Mouse (Mus musculus) liver (tissue): ENCODE data around the gene Retsat.
A peak's percentile ranks its signal among the peaks of the same experiment; 100 is the strongest.

Experiments used
- DNase-seq: peaks from one replicate; pipeline ENCODE4 v3.0.0-alpha.2; 2020; ENCODE audit warnings: mixed read lengths

Retsat gene

GRCm38 (mm10) chr6:72597956-72598753 lies at the start of gene Retsat, which contains the start of gene Elmod3:
Retsat (plus strand) TSS chr6:72598475.
Elmod3 (minus strand) TSS chr6:72598413.
- DNase-seq, result peak; percentile 90

- peak; percentile 77 for DNase-seq
Measured at GRCm38 (mm10) chr6:72549041-72549580, 49.2 kb upstream of the Retsat start.

GRCm38 (mm10) chr6:72550025-72550424 lies 48.2 kb upstream of the Retsat start:
- DNase-seq, result no peak

GRCm38 (mm10) chr6:72550503-72551100 lies 47.7 kb upstream of the Retsat start:
- DNase-seq, result no peak

GRCm38 (mm10) chr6:72552171-72553078 lies 45.9 kb upstream of the Retsat start:
- DNase-seq, result peak; percentile 68

GRCm38 (mm10) chr6:72553079-72553412 lies 45.2 kb upstream of the Retsat start:
- no peak for DNase-seq

GRCm38 (mm10) chr6:72560801-72561200 lies 37.5 kb upstream of the Retsat start:
- no peak for DNase-seq

GRCm38 (mm10) chr6:72562486-72562885 lies 35.8 kb upstream of the Retsat start:
- no peak for DNase-seq

- no peak for DNase-seq
Measured at GRCm38 (mm10) chr6:72562894-72563293, 35.4 kb upstream of the Retsat start.

GRCm38 (mm10) chr6:72565506-72565905 lies 32.8 kb upstream of the Retsat start:
- no peak for DNase-seq

- peak; percentile 80 for DNase-seq
Measured at GRCm38 (mm10) chr6:72566044-72566443, 32.2 kb upstream of the Retsat start.

- DNase-seq, result no peak
Measured at GRCm38 (mm10) chr6:72567508-72567907, 30.8 kb upstream of the Retsat start.

- no peak for DNase-seq
Measured at GRCm38 (mm10) chr6:72568736-72569135, 29.5 kb upstream of the Retsat start.

- DNase-seq, result no peak
Measured at GRCm38 (mm10) chr6:72570644-72571397, 27.5 kb upstream of the Retsat start.

GRCm38 (mm10) chr6:72571826-72572225 lies 26.4 kb upstream of the Retsat start:
- DNase-seq, result no peak

GRCm38 (mm10) chr6:72576041-72576440 lies 22.2 kb upstream of the Retsat start:
- DNase-seq, result no peak

GRCm38 (mm10) chr6:72581625-72582382 lies 16.5 kb upstream of the Retsat start:
- no peak for DNase-seq

- DNase-seq, result no peak
Measured at GRCm38 (mm10) chr6:72583211-72583839, 14.9 kb upstream of the Retsat start.

GRCm38 (mm10) chr6:72584154-72584553 lies 14.1 kb upstream of the Retsat start:
- no peak for DNase-seq

- DNase-seq, result no peak
Measured at GRCm38 (mm10) chr6:72586701-72587100, 11.6 kb upstream of the Retsat start.

GRCm38 (mm10) chr6:72588307-72588706 lies 10.0 kb upstream of the Retsat start:
- DNase-seq, result no peak
